Mouse (Mus musculus) stomach, postnatal 0 days (tissue): ENCODE results near the gene Inava.
A peak's percentile ranks its signal among the peaks of the same experiment; 100 is the strongest.

Experiments used
- CTCF ChIP-seq: IDR thresholded peaks from 2 replicates; pipeline ENCODE4 v1.5.1; 2016; ENCODE audit warnings: antibody characterized with exemption, low read depth, mild to moderate bottlenecking, moderate library complexity
- EP300 ChIP-seq: optimal IDR thresholded peaks from 2 replicates; pipeline ENCODE3; 2016; ENCODE audit warnings: antibody characterized with exemption

- TF ChIP-seq CTCF (peak; percentile 76), EP300 (no peak)
These were observed 66.4 kb downstream of the Inava start for GRCm38 (mm10) chr1:136167657-136168056.
